Mouse (Mus musculus): ENCODE results near the gene Itpripl1. TPM values are rescaled to one million over a fixed set of nuclear protein-coding genes. Genes with fewer than 3 reads are reported as not detected.
"Not testable (repeated sequence)": the region's sequence is repeated elsewhere in the genome, so short reads cannot be mapped to it uniquely, and the experiment has no call there.

The Itpripl1 gene
- total RNA-seq (2014; rRNA removed) (11.0 and 16.9 TPM in 2 replicates), polyA plus RNA-seq (2015; fragmentation: Nextera tagmentation; extraction: Ambion mirVana) (15.5 and 16.0 TPM in 2 replicates)

DNA sequence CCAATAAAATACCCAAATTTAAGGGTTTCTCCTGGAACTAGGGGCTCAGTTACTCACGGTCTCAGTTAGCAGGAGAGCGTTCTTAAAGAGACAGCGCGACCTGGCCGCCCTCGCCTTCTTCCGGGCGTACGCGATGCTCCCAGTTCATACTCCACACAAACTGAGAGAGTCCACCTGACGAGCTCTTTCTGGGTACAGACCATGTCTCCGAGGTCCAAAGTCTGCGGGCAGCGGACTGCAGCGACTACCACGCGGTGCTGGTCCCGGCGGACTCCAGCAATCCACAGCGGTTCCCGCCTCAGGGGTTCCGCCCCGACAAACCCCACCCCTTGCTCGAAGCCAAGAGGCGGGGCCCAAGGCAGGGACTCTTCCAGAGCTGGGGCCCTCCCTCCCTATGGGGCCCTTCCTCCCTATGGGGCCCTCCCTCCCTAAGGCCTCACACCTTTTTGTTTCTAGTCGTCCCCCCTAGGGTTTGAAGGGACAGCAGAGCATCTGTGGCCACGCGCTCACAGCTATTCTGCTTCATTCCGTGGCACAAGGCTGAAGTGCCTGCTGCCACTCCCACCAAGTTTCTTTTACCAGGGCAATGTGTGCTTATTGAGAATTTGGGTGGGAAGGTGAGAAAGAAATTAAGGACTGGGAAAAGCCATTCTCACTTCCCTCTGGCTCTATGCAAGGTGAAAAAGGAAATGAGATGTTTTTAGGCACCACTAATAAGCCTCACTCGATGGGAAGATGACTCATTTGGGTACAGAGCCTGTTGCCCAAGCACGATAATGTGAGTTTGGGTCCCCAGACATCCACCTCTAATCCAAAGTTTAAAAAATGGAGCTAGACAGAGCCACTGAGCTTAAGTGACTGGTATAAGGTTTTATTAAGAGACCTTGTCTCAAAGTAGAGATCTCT lies at the start of gene Itpripl1:
Gene Itpripl1, minus strand, starts transcription at position 285 of the 906 bp plus-strand sequence.
- TF ChIP-seq CTCF (IDR thresholded peaks at IDR 0.05; ENCODE audit: low read depth): no peak
- peak; percentile 57 for DNase-seq
- peak; percentile 88 for ATAC-seq
- no peak within 1 kb of the TSS for H3K27ac ChIP-seq (ENCODE audit: low read depth, low read length)
- peaks cover 5% of the 10 kb centered on the region for H3K4me1 ChIP-seq (ENCODE audit: insufficient read depth)
- H3K27me3 ChIP-seq (ENCODE audit: insufficient read depth, low read length): no peaks in the 10 kb centered on the region
- no peaks in the 10 kb centered on the region for H3K9me3 ChIP-seq (ENCODE audit: low read length)
- 0 out of 2 replicates have a peak, but pooled peaks cover 5% of the 10 kb centered on the region for H3K36me3 ChIP-seq (ENCODE audit: insufficient read depth)
- H3K4me3 ChIP-seq (ENCODE audit: low read depth, low read length): peak within 1 kb of the TSS; percentile 48
- peak within 1 kb of the TSS; percentile 89 for H3K4me2 ChIP-seq (ENCODE audit: low read depth)
- peak within 1 kb of the TSS; percentile 63 for H3K9ac ChIP-seq
- 3% methylated on average over 31 of the region's 31 CpGs for WGBS

DNA sequence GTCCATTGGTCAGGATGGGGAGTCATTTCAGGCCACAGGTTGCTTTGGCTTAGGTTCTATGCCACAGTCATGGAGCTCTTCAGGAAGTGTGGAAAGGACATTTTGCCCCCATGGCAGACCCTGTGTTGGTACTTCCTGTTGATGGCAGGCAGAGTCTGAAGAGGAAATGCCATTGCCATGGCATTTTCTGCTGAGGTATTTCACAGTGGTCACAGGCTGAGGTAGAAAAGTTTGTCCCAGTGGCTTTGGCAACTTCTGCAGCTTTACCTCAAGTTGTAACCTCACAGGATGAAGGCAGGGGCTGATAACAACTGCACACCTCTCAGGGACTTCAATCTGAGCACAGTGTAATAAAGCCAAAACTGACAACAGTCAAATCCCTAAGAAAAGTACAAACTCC lies 46.3 kb upstream of the Itpripl1 start:
- H3K27ac ChIP-seq (ENCODE audit: low read depth, low read length): no peak overlapping the region
- no peak for ATAC-seq
- no peaks in the 10 kb centered on the region for H3K27me3 ChIP-seq (ENCODE audit: insufficient read depth, low read length)
- H3K4me3 ChIP-seq (ENCODE audit: low read depth, low read length): no peak overlapping the region
- no peak for TF ChIP-seq CTCF (IDR thresholded peaks at IDR 0.05; ENCODE audit: low read depth)
- no peaks in the 10 kb centered on the region for H3K4me1 ChIP-seq (ENCODE audit: insufficient read depth)
- H3K9me3 ChIP-seq (ENCODE audit: low read length): no peaks in the 10 kb centered on the region
- H3K4me2 ChIP-seq (ENCODE audit: low read depth): no peak overlapping the region
- H3K9ac ChIP-seq: no peak overlapping the region
- DNase-seq: no peak
- H3K36me3 ChIP-seq (ENCODE audit: insufficient read depth): no peaks in the 10 kb centered on the region

DNA sequence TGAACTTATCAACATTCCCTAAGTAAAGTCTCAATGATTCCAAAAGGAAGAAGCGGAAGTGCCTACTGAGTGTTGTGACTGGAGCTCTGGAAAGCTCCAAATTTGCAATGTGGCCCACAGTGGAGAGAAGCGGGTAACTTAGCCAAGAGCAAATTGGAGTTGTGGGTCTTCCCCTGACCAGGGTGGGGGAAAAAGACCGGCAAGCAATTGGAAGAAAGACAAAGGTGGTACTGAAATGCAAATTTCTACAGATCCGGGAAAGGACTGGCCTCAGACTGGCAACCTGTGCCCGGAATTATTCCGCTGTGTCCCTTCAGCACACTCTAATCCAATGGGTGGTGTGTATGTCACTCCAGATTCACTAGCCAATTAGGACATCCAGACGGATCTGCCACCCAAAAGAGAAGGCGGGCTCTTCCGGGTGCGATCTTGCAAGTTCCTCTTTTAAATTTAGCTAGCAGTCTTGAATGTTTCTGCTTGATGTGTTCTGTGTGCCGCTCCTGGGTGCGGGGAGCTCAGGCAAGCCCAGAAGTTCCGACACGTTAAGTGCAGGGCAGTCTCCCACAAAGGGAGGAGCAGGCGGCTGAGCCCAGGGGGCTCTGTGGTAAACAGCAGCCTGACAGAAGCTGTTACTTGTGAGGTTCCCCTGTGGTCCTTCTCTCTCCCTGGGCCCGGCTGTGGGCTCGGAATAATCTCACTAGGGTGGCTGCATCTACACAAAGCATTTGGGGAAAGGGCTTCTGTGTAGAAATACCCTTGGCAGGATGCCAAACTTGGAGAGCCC lies 39.5 kb upstream of the Itpripl1 start:
- ATAC-seq (peak; percentile 100), DNase-seq (peak; percentile 92)
- H3K27me3 ChIP-seq (ENCODE audit: insufficient read depth, low read length): peaks cover 4% of the 10 kb centered on the region; the same call in 1 of the 2 replicates
- peak overlapping the region; percentile 50 for H3K4me3 ChIP-seq (ENCODE audit: low read depth, low read length)
- peak overlapping the region; percentile 71 for H3K4me2 ChIP-seq (ENCODE audit: low read depth)
- peaks cover 4% of the 10 kb centered on the region; the same call in 1 of the 2 replicates for H3K4me1 ChIP-seq (ENCODE audit: insufficient read depth)
- H3K9ac ChIP-seq: peak overlapping the region; percentile 65
- no peaks in the 10 kb centered on the region for H3K9me3 ChIP-seq (ENCODE audit: low read length)
- TF ChIP-seq CTCF (IDR thresholded peaks at IDR 0.05; ENCODE audit: low read depth): no peak
- H3K36me3 ChIP-seq (ENCODE audit: insufficient read depth): no peaks in the 10 kb centered on the region
- WGBS: 2% methylated on average over 17 of the region's 17 CpGs
- H3K27ac ChIP-seq (ENCODE audit: low read depth, low read length): peak overlapping the region; percentile 83

DNA sequence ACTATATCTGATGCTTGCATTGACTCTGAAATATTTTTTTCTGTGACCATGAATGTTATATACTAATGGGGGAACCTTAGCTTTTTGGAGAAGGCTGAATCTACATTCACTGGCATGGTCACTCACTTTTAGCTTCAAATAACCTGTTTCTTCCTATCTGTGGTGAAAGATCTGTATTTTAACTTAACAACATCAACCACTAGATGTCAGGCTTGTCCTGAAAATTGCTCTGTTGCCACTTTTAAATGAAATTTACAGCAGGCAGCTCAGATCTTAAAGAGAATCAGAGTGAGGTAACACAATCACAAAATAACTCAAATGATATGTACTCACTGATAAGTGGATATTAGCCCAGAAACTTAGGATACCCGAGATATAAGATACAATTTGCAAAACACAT lies 23.0 kb upstream of the Itpripl1 start:
- not testable (repeated sequence) for H3K4me1 ChIP-seq (ENCODE audit: insufficient read depth); H3K9ac ChIP-seq; H3K36me3 ChIP-seq (ENCODE audit: insufficient read depth); H3K27ac ChIP-seq (ENCODE audit: low read depth, low read length); H3K4me2 ChIP-seq (ENCODE audit: low read depth); H3K9me3 ChIP-seq (ENCODE audit: low read length); H3K27me3 ChIP-seq (ENCODE audit: insufficient read depth, low read length); H3K4me3 ChIP-seq (ENCODE audit: low read depth, low read length)
- ATAC-seq: peak; percentile 55
- DNase-seq: peak; percentile 76
- WGBS: 17% methylated on average over 1 of the region's 1 CpGs
- peak; percentile 69 for TF ChIP-seq CTCF (IDR thresholded peaks at IDR 0.05; ENCODE audit: low read depth)

DNA sequence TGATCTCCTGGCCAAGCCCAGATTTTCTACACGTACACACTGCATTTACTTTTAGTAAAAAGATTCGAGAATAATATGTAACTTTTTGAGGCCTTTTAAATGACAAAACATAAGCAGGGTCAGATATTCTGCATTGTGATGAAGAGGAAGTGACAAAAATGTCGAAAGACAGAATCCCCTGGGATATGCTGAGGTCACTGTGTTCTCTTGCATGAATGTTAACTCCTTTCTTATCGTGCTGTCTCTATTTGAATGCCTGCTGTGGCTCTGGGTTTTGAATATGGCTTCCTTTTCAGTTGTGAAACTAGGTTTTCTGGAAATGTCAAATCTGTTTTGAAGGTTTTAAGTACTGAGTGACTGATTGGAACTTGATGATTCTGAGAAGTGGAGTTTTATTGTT lies 22.4 kb upstream of the Itpripl1 start:
- H3K27ac ChIP-seq (ENCODE audit: low read depth, low read length): no peak overlapping the region
- no peak for TF ChIP-seq CTCF (IDR thresholded peaks at IDR 0.05; ENCODE audit: low read depth)
- DNase-seq (no peak), ATAC-seq (no peak)
- H3K9me3 ChIP-seq (ENCODE audit: low read length): no peaks in the 10 kb centered on the region
- H3K4me2 ChIP-seq (ENCODE audit: low read depth): no peak overlapping the region
- no peaks in the 10 kb centered on the region for H3K36me3 ChIP-seq (ENCODE audit: insufficient read depth)
- WGBS: 57% methylated on average over 4 of the region's 4 CpGs
- no peaks in the 10 kb centered on the region for H3K4me1 ChIP-seq (ENCODE audit: insufficient read depth)
- H3K4me3 ChIP-seq (ENCODE audit: low read depth, low read length): no peak overlapping the region
- H3K9ac ChIP-seq: no peak overlapping the region
- no peaks in the 10 kb centered on the region for H3K27me3 ChIP-seq (ENCODE audit: insufficient read depth, low read length)

DNA sequence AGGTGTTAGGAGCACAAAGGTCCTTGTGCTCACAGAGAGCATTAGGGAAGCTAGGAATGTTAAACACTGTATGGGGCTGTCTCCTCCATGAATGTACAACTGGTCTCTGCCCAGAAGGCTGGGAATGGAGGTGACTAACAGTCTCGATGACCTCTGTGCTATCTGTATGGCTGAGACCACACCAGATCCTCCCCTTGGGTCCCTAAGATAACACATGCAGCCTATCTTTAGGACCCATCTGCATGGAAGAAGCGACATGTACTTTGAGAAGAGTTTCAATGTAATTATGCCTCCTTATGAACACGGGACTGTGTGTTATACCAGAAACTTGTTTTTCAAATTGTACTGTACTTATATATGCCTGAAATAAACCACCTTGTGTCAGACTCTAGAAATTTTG lies 2.5 kb upstream of the Itpripl1 start:
- Histone ChIP-seq H3K4me1 (ENCODE audit: insufficient read depth) (peaks cover 5% of the 10 kb centered on the region), H3K9me3 (ENCODE audit: low read length) (no peaks in the 10 kb centered on the region), H3K27ac (ENCODE audit: low read depth, low read length) (no peak overlapping the region), H3K4me2 (ENCODE audit: low read depth) (no peak overlapping the region), H3K4me3 (ENCODE audit: low read depth, low read length) (no peak overlapping the region), H3K36me3 (ENCODE audit: insufficient read depth) (0 out of 2 replicates have a peak, but pooled peaks cover 5% of the 10 kb centered on the region), H3K27me3 (ENCODE audit: insufficient read depth, low read length) (no peaks in the 10 kb centered on the region), H3K9ac (no peak overlapping the region)
- TF ChIP-seq CTCF (IDR thresholded peaks at IDR 0.05; ENCODE audit: low read depth): no peak
- WGBS: 83% methylated on average over 3 of the region's 3 CpGs
- ATAC-seq (no peak), DNase-seq (no peak)
